Mouse (Mus musculus) adrenal gland, adult 8-10 months (tissue): ENCODE measurements around the gene Npcd. TPM values are rescaled to one million over a fixed set of nuclear protein-coding genes. Genes with fewer than 3 reads are reported as not detected.

Experiments used
- DNase-seq: peaks from one replicate; pipeline ENCODE4 v3.0.0; 2022
- total RNA-seq, 4 experiments: library from RNA; stranded (reverse); gene quantifications; 2 replicates each; pipeline ENCODE4 v1.2.4; 2022

Gene Npcd
- total RNA-seq, result 1 to 10 TPM in 3 of 4 experiments, not detected in 1; 1.1 to 2.4 (median 1.6) TPM

GRCm38 (mm10) chr15:79834130-79834880 is at the start of gene Npcd, which contains the start of gene Cbx6:
TSS of gene Npcd (minus strand) at chr15:79834237.
TSS of gene Cbx6 (minus strand) at chr15:79834688.
- DNase-seq, result peak; percentile 91

DNA sequence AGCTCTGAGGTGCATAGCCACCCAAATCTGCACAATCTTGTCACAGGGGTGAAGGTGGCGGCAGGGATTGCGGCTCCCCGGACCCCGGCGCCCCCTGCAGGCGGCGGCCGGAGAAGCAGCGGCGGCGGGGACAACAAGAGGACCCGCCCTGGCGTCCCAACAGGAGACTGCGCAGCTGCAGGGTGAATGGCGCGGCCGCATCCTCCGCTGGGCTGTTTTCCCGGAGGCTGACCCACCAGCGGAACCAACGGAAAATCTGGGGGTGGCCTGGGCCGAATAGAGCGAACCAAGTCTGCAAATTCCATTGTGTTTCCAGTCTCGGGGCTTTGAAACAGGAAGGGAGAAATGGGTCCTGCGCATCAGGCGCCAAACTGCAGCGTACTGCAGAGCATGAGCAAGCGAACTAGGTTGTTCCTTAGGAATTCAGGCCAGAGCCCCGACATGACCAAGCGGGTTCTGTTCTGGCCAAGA is 49.4 kb upstream of the Npcd start:
- peak; percentile 84 for DNase-seq

DNA sequence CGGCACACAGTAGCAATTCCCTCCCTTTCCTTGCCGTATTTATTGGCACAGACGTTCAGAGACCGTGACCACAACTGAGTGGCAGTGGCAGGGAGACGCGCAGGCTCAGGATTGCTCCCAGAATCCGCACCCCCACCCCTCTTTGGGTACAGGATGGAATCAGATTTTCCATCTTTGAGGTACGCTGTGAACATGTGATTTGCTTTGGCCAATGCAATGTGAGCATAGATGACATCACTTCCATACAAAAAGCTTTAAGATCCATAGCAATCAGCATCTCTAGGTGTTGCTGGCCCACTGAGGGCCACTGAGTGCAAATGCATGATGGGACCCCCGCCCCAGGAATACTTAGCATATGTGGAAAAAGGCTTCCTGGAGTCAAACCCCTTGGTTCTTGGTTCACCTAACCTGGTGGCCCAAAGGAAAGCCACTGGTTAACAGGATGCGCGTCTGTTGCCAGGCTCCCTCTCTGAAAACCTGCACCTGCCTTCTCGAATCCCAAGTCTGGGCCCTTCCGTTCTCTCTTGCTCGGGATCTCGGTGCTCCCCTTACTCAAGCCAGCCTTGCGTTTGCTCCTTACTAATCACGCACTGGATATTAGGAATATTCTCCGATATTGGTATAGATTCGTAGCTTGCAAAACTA is 48.7 kb upstream of the Npcd start:
- no peak for DNase-seq

- no peak for DNase-seq
These were observed 46.4 kb upstream of the Npcd start for GRCm38 (mm10) chr15:79880477-79880876.

GRCm38 (mm10) chr15:79879319-79879718 is 45.3 kb upstream of the Npcd start:
- peak; percentile 92 for DNase-seq

GRCm38 (mm10) chr15:79878725-79879136 is 44.7 kb upstream of the Npcd start:
- DNase-seq, result no peak

- peak; percentile 54 for DNase-seq
These were observed 41.4 kb upstream of the Npcd start for GRCm38 (mm10) chr15:79875261-79875995.

DNA sequence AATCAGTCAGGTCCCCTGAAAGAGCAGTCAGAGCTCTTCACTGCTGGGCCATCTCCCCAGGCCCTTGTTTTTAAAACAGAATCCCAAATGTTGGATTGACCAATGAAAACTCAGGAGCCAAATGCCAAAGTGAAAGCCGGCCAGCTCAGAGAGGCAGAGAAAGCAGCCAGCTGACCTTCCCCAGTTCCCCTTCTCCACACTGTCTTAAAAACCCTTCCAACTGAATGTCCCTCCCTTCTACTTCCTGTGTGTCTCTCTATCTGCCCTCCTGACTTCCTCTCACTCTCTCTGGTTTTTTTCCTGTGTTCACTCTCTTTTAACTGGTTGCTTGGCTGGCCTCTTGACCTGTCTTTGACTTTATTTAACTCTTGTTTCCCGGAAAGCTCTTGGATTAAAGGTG is 40.0 kb upstream of the Npcd start:
- no peak for DNase-seq

DNA sequence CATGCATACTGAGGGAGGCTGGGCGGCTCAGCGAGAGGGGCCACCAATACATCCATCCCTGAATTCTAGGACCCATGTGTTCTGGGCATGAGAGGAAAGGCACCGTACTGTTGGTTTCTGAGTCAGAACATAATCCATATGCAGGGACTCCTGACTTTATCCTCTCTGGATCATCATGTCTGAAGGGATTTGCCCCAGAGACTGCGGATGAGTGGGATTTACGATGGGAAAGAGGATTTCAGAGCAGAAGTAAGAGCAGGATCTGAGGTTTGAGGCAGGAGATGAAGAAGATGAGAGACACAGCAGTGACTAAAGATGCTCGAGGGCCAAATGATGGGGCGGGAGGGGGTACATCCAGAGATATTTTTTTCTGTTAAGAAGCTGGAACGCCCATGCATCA is 39.5 kb upstream of the Npcd start:
- no peak for DNase-seq

GRCm38 (mm10) chr15:79867260-79868002 is 33.4 kb upstream of the Npcd start:
- no peak for DNase-seq

DNA sequence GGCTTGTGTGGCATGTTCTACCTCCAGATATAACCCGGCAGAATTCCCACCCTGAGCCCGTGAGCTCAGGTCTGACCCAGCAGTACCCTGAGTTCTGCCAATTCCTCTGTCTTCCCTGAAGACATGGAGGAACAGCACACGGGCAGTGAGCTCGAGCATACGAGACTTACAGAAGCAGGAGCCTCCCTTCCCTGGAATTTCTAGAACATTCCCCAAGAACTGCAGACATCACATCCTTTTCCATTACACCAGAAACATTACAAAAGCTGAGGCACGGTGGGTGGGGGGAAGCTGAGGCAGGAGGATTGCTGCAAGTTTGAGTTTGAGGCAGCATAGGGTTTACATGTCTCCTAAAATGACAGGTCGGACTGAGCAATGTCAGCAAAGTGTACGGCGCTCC is 25.8 kb upstream of the Npcd start:
- no peak for DNase-seq

DNA sequence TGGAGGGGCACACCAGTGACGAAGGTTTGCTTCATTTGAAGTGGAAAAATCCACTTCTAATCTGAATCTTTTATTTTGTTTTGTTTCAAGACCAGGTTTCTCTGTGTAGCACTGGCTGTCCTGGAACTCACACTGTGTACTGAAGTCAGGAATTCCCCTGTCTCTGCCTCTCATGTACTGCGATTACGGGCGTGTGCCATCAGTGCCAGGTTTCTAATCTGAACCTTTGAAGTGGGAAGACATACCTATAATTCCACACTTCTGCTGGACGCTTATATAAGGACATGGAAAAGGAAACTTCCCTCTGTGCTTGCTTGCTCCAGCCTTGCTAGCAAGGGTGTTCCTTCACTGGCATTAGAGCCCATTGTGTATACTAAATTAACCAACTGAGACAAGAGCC is 24.9 kb upstream of the Npcd start:
- no peak for DNase-seq

DNA sequence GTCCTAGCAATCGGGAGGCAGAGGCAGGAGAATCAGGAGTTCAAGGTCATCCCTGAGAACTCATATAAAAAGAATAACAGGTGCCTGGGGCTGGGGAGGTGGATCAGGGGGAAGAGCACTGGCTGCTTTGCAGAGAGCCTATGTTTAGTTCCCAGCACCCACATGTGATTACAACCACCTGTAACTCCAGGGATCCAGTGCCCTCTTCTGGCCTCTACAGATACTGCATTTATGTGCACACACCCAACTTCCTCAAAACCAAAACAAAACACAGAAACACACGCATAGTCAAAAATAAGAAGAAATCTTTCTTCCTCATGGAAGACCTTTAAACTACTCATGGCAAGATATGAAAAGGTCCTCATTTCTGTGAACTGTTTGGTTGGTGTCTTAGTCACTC is 16.1 kb upstream of the Npcd start:
- DNase-seq, result no peak

- no peak for DNase-seq
These were observed 13.1 kb upstream of the Npcd start for GRCm38 (mm10) chr15:79847100-79847499.

GRCm38 (mm10) chr15:79845986-79846385 is 11.9 kb upstream of the Npcd start:
- DNase-seq, result no peak

DNA sequence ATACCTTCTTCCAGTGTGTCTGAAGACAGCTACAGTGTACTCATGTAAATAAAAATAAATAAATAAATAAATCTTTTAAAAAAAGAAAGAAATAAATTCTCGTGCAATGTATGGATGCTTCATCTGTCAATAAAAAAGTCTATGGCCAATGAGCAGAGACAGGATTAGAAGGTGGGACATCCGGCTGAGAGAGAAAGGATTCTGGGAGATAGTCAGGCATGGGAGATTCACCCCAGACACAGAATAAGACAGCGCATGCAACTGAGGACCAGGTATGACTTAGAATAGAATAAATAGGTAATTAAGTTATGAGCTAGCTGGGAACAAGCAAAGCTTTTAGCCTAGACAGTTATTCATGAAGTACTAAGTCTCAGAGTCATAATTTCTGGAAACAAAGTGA is 8.9 kb upstream of the Npcd start:
- no peak for DNase-seq

DNA sequence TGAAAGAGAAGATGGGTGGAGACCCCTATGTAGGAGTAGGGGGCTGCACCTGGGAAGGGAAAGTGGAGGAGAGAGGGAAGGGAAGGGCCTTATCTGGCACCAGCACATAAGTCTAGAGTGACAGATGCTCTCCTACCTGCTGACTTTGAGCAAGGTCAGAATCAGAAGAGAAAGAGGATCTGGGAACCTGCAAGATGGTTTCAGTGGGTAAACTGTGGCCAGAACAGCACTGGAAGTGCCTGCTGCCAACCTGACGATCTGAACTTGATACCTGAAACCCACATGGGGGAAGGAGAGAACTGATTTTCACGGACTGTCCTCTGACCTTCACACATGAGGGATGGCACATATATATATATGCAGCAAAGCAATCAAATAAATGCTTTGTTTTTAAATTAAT is 6.2 kb upstream of the Npcd start:
- DNase-seq, result no peak

DNA sequence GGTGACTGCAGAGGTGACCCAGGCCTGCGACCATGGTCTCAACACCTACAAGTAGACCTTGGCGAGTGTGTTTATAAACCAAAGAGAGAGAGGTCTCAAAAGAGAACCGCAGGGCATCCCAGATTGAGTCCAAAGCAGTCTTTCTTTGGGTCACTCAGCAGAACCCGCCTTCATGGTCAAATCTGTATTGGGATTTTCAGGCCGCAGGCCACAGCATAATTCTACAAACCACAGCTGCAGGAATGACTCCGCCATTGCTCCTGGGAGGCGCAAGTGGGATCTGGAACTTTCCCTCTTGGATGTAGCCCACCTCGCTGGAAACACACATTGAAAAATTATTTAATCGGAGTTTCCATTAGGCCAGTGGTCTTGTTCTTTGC is 834 bp upstream of the Npcd start:
- DNase-seq, result no peak

DNA sequence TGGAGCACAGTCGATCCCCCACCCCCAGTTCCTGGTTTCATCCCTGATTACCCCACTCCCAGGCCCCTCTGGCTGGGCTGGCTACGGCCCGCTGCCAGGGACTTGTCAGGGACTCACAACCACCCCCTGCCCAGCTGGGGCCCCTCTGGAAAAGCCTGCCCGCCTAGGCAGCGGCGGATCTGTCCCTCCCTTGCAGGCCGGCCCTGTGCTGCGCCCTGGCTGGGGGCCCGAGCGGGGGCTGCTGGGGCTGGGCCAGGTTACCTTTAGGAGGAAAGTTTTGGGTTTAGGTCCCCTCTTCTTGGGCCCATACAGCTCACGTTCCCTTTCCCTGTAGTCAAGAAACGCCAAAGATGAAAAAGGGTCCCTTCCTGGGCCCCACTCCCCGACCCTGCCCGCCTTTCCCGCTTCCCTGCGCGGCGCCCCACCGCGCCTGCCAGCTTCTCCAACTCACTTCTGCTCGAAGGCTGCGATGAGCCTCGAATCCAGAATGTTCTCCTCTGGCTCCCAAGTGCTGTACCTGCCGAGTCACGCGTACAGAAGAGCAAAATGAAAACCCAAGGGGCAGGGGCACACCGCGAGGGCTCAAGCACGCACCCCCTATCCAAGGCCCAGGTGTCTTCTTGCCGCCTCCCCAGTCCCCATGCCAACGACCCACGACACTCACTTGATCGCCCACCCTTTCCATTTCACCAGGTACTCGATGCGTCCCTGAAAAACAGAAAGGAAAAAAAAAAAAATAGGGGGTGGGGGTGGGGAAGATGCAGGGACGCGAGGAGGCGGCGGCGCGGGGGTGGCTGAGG is 586 bp downstream of the Npcd start:
- no peak for DNase-seq

DNA sequence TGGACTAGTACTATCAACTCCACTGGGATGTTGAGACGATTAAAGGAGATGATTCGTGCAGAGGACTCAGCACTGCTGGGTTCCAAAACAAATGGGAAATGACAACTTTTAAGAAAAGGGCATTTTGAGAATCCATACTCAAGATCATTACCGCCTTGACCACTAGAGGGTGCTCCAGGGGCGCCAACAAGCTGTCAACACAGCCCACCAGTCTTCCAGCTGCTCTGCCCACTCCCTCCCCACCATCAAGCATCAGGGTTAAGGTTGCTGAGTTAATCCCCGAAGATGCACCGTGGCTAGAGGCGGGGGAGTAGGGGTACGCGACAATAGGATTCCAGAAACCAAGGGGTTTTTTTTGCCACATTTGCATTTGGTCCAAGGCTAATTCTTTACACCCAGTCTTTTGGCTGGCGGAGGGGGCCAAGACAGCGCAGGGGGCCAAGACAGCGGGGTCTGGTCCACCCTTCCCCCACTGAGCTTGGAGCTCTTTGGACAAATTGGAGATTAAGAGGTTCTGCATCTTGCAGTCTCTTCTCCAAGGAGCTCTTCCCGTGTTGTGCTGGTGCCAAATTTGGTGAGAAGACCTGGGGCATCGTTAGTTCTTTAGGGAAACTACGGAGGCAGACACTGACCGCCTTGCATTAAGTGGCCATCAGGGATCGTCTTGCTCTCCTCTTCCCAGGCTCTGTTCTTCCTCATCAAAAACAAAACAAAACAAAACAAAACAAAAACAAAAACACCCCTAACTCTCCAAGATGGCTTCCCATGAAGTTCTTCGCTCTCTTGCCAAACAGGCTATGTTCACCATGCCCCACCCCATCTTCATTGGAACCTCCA is 1.8 kb downstream of the Npcd start:
- DNase-seq, result no peak

- no peak for DNase-seq
These were observed 3.6 kb downstream of the Npcd start for GRCm38 (mm10) chr15:79830388-79830787.
